Mouse (Mus musculus) lung, embryonic 14.5 days (tissue): Measurements from ENCODE around the gene Zfp385c. TPM values are rescaled to one million over a fixed set of nuclear protein-coding genes. Genes with fewer than 3 reads are reported as not detected.
"Not testable (repeated sequence)": the region's sequence is repeated elsewhere in the genome, so short reads cannot be mapped to it uniquely, and the experiment has no call there.

Experiments used
- ATAC-seq: fragments of 200-750 bp; cut with Nextera tagmentation; 2 replicates; pipeline ENCODE4 v1.8.0; 2017; ENCODE audit warnings: mild to moderate bottlenecking, moderate TSS enrichment, moderate library complexity; ENCODE audit not compliant: insufficient read depth
- DNase-seq: peaks from one replicate; pipeline ENCODE4 v3.0.0-alpha.2; 2015
- H3K27ac ChIP-seq: fragments of 300-500 bp; sonication (generic); 2 replicates; pipeline ENCODE4 v1.5.1; 2014; ENCODE audit warnings: low read depth, mild to moderate bottlenecking, moderate library complexity
- H3K27me3 ChIP-seq: fragments of 300-500 bp; sonication (generic); 2 replicates; pipeline ENCODE4 v1.6.1; 2014; ENCODE audit warnings: low read length, control low read depth; ENCODE audit not compliant: insufficient read depth
- H3K36me3 ChIP-seq: fragments of 300-500 bp; sonication (generic); 2 replicates; pipeline ENCODE4 v1.6.1; 2014; ENCODE audit warnings: control low read depth; ENCODE audit not compliant: insufficient read depth
- H3K4me1 ChIP-seq: fragments of 300-500 bp; sonication (generic); 2 replicates; pipeline ENCODE4 v1.6.1; 2014; ENCODE audit warnings: antibody characterized with exemption, control low read depth; ENCODE audit not compliant: insufficient read depth
- H3K4me2 ChIP-seq: fragments of 300-500 bp; sonication (generic); 2 replicates; pipeline ENCODE4 v1.6.1; 2014; ENCODE audit warnings: mild to moderate bottlenecking
- H3K4me3 ChIP-seq: fragments of 300-500 bp; sonication (generic); 2 replicates; pipeline ENCODE4 v1.5.1; 2014; ENCODE audit warnings: low read depth, low read length
- H3K9ac ChIP-seq: fragments of 300-500 bp; sonication (generic); 2 replicates; pipeline ENCODE4 v1.6.1; 2014
- H3K9me3 ChIP-seq: fragments of 300-500 bp; sonication (generic); 2 replicates; pipeline ENCODE4 v1.6.1; 2016; ENCODE audit warnings: low read depth, low read length, control low read depth
- CTCF ChIP-seq: IDR thresholded peaks from 2 replicates; pipeline ENCODE4 v1.5.1; 2016; ENCODE audit warnings: antibody characterized with exemption, low read depth
- WGBS: fragments of 180-500 bp; shearing (Covaris S2); extraction: QIAGEN DNeasy Blood & Tissue Kit; methylation state at CpG from one replicate; pipeline ENCODE4 v1.1.7; 2014; 5-methylcytosine and 5-hydroxymethylcytosine counted together
- polyA plus RNA-seq: library from polyadenylated mRNA; unstranded; fragments of >200 nt; fragmentation: Nextera tagmentation; extraction: Ambion mirVana; gene quantifications from 2 replicates; pipeline ENCODE4 v1.2.1, GENCODE M21; 2014

Zfp385c gene
- polyA plus RNA-seq, 1 experiment from 2014 or later: not detected

DNA sequence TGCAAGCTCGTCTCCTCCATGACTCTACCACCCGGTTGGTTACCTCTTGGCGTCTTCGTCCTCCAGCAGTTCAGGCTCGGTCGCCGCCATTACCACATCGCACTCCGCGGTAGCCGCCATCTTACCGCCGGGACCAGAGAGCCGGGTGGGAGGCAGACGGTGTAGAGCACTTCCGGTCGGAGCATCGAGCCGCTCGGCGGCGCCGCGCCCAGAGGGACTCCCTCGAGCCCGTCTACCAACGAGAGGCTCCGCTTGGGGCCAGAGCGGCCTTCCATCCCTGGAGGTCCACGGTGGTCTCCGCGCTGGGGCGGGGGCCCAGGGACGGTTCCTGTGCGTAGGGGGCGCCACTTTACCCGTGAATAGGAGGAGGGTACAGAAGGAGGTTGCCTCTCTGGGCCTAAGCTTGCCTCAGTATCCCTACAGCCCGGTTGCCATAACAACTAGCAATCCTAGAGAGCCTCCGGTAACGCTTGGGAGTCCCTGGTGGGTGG is 72.7 kb downstream of the Zfp385c start:
- TF ChIP-seq CTCF: peak; percentile 66
- DNase-seq: peak; percentile 99
- peak; percentile 96 for ATAC-seq
- Histone ChIP-seq H3K4me3 (peak overlapping the region; percentile 88), H3K27me3 (no peaks in the 10 kb centered on the region), H3K4me2 (peak overlapping the region; percentile 76), H3K4me1 (peaks cover 15% of the 10 kb centered on the region), H3K36me3 (peaks cover 6% of the 10 kb centered on the region; the same call in 1 of the 2 replicates), H3K9ac (peak overlapping the region; percentile 90), H3K27ac (peak overlapping the region; percentile 94), H3K9me3 (no peaks in the 10 kb centered on the region)
- under 1% methylated on average over 40 of the region's 40 CpGs for WGBS

DNA sequence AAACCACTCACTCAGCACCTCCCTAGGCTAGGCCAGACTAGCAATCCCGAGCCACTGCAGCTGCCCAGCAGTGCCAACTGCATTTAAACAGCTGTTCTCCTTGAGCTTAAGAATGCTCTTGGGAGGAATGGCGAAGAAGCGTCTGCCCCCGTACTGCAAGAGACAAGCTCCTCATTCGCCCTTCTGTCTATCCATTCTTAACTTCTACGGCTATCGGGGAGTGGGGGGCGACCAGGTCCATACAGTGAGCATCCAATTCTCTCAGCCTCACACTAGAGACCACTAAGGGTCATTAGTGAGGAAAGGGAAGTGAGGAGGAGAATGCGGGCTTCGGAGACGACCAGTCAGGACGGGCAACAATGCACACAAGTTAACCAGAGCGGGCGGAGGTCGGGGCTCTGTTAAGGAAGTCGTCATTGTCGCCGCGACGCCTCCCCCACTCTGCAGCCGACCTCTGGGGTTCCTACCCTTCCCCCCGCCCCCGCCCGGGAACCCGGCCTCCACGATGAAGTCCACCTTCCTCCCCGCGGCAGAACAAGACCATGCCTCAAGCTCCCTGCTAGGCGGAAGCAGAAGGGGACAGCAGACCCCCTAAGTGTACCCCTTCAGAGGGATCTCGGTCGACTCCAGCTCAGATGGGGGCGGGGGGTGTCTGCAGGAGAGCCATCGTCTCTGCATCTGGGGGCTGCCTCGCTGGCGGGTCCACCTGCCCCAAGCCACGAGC is 73.3 kb downstream of the Zfp385c start, which contains the start of gene Nkiras2:
Nkiras2 (plus strand) TSS at position 484 of the 724 bp plus-strand sequence.
- H3K27me3 ChIP-seq: no peaks in the 10 kb centered on the region
- peak within 1 kb of the TSS; percentile 88 for H3K4me3 ChIP-seq
- H3K4me2 ChIP-seq: peak within 1 kb of the TSS; percentile 76
- H3K27ac ChIP-seq: peak within 1 kb of the TSS; percentile 94
- peaks cover 6% of the 10 kb centered on the region; the same call in 1 of the 2 replicates for H3K36me3 ChIP-seq
- DNase-seq (peak; percentile 84), ATAC-seq (peak; percentile 57)
- peak within 1 kb of the TSS; percentile 90 for H3K9ac ChIP-seq
- H3K4me1 ChIP-seq: peaks cover 12% of the 10 kb centered on the region
- under 1% methylated on average over 36 of the region's 36 CpGs for WGBS
- no peak for TF ChIP-seq CTCF
- H3K9me3 ChIP-seq: no peaks in the 10 kb centered on the region

DNA sequence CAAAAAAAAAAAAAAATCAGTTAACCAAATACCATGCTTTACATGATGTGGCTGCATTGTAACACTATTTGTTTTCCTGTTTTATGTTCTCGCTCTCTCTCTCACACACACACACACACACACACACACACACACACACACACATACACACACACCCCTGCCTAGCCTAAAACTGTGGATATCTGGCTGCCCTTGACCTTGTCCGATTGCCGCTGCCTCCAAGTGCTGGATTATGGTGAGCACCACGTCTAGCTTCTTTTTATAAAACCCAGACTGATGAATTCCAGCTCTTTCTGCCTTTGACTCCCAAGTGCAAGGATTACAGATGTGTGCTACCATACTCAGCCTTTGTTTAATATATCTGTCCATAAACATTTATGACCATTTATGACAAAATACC is 74.8 kb downstream of the Zfp385c start:
- Histone ChIP-seq H3K9ac (0 out of 2 replicates have a peak overlapping the region, but pooled peaks have one; percentile 17), H3K4me3 (no peak overlapping the region), H3K4me1 (peaks cover 9% of the 10 kb centered on the region), H3K36me3 (peaks cover 6% of the 10 kb centered on the region; the same call in 1 of the 2 replicates), H3K4me2 (peak overlapping the region; percentile 76), H3K27me3 (no peaks in the 10 kb centered on the region), H3K27ac (no peak overlapping the region), H3K9me3 (no peaks in the 10 kb centered on the region)
- 76% methylated on average over 4 of the region's 4 CpGs for WGBS
- ATAC-seq (no peak), DNase-seq (no peak)
- TF ChIP-seq CTCF: no peak

DNA sequence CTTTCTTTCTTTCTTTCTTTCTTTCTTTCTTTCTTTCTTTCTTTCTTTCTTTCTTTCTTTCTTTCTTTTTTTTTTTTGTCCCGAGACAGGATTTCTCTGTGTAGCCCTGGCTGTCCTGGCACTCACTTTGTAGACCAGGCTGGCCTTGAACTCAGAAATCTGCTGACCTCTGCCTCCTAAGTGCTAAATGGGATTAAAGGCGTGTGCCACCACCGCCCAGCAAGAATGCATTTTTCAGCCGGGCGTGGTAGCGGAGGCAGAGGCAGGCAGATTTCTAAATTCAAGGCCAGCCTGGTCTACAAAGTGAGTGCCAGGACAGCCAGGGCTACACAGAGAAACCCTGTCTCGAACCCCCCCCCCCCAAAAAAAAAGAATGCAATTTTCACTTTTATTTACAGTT is 75.4 kb downstream of the Zfp385c start:
- not testable (repeated sequence) for DNase-seq, H3K27me3 ChIP-seq, H3K9me3 ChIP-seq, H3K4me3 ChIP-seq, H3K27ac ChIP-seq, H3K9ac ChIP-seq, ATAC-seq, H3K4me1 ChIP-seq, H3K4me2 ChIP-seq
- H3K36me3 ChIP-seq: peaks cover 11% of the 10 kb centered on the region; the same call in 1 of the 2 replicates
- 87% methylated on average over 7 of the region's 7 CpGs for WGBS

DNA sequence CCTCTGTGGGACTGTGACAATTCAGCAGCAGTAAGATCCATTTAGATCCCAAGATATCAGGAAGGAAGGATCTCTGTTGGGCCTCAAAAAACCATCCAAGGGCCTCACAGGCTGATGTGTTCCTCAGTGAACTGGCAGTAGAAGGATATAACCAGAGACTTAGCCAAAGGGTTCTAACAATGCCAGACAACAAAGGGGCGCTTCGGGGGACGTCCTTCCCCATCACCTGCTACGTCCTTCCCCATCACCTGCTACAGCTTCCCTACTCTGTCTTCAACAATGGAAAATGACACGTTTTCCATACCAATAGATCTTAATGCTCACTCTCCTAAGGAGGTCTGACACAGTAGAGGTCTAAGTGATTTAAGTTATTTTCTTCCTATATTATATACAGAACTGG is 75.9 kb downstream of the Zfp385c start:
- Histone ChIP-seq H3K27ac (no peak overlapping the region), H3K4me1 (peaks cover 9% of the 10 kb centered on the region), H3K9ac (no peak overlapping the region), H3K36me3 (peaks cover 12% of the 10 kb centered on the region; the same call in 1 of the 2 replicates), H3K27me3 (no peaks in the 10 kb centered on the region), H3K4me2 (no peak overlapping the region), H3K4me3 (no peak overlapping the region), H3K9me3 (no peaks in the 10 kb centered on the region)
- WGBS: 87% methylated on average over 5 of the region's 5 CpGs
- ATAC-seq (no peak), DNase-seq (no peak)
- no peak for TF ChIP-seq CTCF

DNA sequence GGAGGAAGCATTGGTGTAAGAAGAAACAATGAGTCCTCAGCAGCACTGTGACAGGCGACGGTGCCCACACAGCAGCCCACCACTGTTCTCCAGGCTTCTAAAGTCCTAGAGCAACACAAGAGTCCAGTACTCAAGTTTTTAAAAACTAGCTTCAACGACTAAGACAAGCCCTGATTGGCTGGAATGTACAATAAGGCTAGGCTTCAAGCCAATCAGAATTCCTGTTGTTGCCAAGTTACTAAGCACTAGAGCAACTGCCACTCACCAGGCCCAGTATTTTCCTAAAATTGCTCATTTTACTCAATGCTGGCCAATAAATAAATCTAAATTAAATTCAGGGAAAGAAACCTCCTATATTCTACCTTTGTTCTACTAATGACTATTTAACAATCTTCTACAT is 79.0 kb downstream of the Zfp385c start:
- Histone ChIP-seq H3K4me1 (peaks cover 7% of the 10 kb centered on the region), H3K4me2 (no peak overlapping the region), H3K4me3 (no peak overlapping the region), H3K27me3 (no peaks in the 10 kb centered on the region), H3K9me3 (no peaks in the 10 kb centered on the region), H3K9ac (no peak overlapping the region), H3K36me3 (peaks cover 24% of the 10 kb centered on the region), H3K27ac (no peak overlapping the region)
- WGBS: 85% methylated on average over 3 of the region's 3 CpGs
- ATAC-seq: no peak
- DNase-seq: peak; percentile 77
- TF ChIP-seq CTCF: no peak

DNA sequence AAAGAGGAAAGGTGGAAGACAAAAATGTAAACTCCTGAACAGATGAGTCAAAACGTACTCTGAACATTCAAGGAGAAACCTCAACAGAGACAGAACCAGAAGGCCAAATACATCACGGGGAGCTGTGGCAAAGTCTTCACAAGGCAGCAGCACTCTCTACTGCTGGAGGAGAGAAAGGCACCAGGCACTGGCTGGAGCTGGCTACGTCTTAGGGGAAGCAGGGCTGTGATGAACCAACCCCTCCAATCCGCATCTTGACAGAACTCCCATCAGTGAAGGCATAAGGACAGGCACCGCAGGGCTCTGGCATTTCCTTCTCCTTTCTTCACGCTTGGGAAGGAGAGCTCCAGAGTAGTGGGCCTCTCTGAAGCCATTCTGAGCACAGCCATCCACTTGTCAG is 80.6 kb downstream of the Zfp385c start:
- Histone ChIP-seq H3K9me3 (no peaks in the 10 kb centered on the region), H3K9ac (no peak overlapping the region), H3K4me2 (no peak overlapping the region), H3K4me1 (no peaks in the 10 kb centered on the region), H3K4me3 (no peak overlapping the region), H3K36me3 (peaks cover 37% of the 10 kb centered on the region), H3K27ac (no peak overlapping the region), H3K27me3 (no peaks in the 10 kb centered on the region)
- WGBS: 86% methylated on average over 6 of the region's 6 CpGs
- ATAC-seq: no peak
- no peak for DNase-seq
- no peak for TF ChIP-seq CTCF
